Mouse (Mus musculus): ENCODE results near the gene Parvb.
"Not testable (repeated sequence)": the region's sequence is repeated elsewhere in the genome, so short reads cannot be mapped to it uniquely, and the experiment has no call there.

Gene Parvb

GRCm38 (mm10) chr15:84256864-84257263 is 25.0 kb downstream of the Parvb start:
- DNase-seq (ENCODE audit: low spot score in 2 of 2), result no peak

DNA sequence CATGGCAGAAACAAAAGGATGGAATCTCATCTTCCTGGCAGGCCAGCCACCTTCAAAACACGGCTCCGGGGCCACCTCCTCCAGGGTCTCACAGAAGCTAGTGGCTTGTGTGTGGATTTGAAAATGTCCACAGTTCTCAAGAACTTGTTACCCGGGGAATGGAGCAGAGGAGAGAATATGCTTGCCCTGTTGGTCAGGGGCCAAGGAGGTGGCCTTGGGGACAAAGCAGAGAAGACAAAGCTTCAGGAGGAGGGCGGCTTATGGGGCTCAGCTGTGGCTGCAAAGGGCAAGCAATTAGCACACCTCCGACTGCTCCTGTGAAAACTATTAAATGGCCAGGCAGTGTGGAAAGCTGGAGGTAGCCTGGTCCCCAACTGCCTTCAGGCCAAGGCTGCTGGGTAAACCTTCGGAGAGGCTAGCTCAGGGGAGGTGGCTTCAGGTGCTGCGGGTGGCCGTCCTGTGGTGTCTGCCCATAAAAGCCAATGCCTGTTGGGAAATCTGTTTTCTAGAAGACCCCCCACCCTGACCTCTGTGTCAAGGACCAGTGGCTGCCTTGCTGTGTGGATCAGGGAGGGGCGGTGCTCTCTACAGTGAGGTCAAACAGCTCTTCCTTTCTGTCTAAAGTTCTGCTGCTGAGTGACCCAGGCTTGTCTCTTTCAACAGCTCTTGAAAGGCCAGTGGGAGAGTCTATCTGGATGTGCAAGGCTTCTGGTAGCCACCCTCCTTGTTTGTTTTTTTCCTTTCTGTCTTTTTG is 26.9 kb downstream of the Parvb start:
- DNase-seq (ENCODE audit: low spot score in 2 of 2), result no peak

DNA sequence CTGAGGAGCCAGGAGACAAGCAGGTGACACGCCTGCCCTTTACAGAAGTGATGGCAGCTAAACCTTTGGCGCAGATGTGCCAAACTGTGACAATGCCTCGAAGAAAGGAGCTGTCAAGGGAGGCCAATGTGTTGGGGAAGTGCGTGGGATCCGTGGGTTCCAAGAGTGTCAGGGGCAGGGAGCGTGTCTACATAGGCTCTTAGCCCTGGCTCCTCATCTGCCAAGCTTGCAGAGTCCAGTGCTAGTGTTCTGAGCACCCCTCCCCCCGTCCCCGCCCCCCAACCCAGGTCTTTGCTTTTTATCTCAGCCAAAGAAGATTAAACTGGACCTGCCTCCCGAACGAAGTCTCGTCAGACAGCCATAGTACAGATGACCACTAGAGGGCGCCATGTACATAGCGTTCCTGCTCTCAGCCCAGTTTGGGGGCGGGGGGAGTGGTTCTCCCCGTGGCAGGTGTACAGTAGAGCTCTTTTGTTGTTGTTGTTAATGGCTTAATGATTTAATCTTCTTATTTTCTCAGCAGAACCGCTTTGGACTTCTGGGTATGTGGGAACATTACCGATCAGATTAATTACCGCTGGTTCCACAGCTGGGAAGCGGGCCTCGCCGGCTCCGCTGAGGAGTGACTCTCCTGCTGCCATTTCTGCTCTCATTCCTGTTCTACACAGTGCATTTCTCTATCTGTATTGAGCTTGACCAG is 28.4 kb downstream of the Parvb start:
- DNase-seq (ENCODE audit: low spot score in 2 of 2), result peak; percentile 18 to 78

- DNase-seq (ENCODE audit: low spot score in 2 of 2), result no peak
Observed at GRCm38 (mm10) chr15:84262630-84263029, 30.8 kb downstream of the Parvb start.

DNA sequence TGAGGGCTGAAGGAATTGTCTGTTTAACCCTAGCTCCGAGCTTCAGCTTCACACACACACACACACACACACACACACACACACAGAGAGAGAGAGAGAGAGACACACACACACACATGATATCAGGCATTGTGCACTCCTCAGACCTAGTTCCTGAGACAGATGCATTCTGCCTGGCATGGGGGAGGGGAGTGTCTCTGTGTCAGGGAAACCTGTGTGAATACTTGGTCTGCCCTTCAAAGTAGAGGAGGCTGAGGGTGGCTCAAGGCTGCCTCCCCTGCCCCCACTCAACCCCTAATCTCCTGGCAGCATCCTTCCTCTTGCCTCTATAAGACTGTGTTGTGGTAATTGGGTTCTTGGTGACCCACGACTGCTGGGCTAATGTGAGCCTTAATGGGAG is 31.7 kb downstream of the Parvb start:
- DNase-seq (ENCODE audit: low spot score in 2 of 2), result no peak

- DNase-seq (ENCODE audit: low spot score in 2 of 2), result no peak
Observed at GRCm38 (mm10) chr15:84265141-84265540, 33.3 kb downstream of the Parvb start.

GRCm38 (mm10) chr15:84266290-84266689 is 34.4 kb downstream of the Parvb start:
- no peak for DNase-seq (ENCODE audit: low spot score in 2 of 2)

- DNase-seq (ENCODE audit: low spot score in 2 of 2), result no peak
Observed at GRCm38 (mm10) chr15:84267720-84268260, 35.9 kb downstream of the Parvb start.

DNA sequence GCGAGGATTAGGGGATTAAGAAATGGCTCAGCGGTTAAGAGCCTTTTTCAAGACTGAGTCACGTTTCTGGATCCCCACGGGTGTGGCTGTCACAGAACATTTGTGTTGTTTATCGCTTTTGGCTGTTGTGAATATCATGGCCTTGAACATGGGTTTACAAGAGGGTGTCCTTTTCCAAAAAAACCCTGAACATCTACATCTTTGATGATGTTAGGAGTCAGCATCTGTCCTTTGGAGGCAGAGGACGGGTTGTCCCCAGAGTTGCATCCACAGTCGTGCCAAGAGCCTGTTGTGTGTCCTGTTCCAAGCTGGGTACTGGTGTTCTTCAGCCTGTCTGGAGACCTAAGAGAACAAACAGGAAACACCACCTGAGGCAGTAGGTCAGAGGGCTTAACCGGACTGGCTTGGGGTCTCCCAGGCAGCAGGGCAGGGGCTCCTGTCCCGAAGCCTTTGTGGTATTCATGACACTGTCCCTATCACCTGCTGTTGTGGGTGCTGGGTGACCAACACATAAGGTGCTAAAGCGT is 37.3 kb downstream of the Parvb start:
- DNase-seq (ENCODE audit: low spot score in 2 of 2), result no peak

DNA sequence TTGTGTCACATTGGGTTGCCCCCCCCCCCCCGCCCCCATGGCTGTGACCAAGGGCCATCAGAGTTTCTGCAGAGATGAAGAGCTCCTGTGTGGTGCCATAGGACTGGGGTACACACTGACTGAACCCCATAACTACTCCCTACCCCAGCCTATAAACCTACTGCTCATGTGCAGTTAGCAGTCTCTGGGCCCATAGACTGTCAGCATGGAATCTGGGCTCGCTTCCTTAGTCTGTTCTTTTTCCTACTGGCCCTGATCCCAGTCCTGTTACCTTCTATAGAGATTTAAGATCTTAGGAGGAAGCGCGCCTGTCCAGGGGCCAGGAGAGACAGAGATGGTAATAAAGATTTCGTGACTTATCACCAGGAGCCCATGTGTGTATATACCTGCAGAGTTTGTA is 38.2 kb downstream of the Parvb start:
- DNase-seq (ENCODE audit: low spot score in 2 of 2), result no peak

GRCm38 (mm10) chr15:84270463-84270862 is 38.6 kb downstream of the Parvb start:
- no peak for DNase-seq (ENCODE audit: low spot score in 2 of 2)

- no peak for DNase-seq (ENCODE audit: low spot score in 2 of 2)
Observed at GRCm38 (mm10) chr15:84276066-84276465, 44.2 kb downstream of the Parvb start.

GRCm38 (mm10) chr15:84278091-84278490 is 46.2 kb downstream of the Parvb start:
- no peak for DNase-seq (ENCODE audit: low spot score in 2 of 2)

- DNase-seq (ENCODE audit: low spot score in 2 of 2), result no peak
Observed at GRCm38 (mm10) chr15:84278656-84279055, 46.8 kb downstream of the Parvb start.

DNA sequence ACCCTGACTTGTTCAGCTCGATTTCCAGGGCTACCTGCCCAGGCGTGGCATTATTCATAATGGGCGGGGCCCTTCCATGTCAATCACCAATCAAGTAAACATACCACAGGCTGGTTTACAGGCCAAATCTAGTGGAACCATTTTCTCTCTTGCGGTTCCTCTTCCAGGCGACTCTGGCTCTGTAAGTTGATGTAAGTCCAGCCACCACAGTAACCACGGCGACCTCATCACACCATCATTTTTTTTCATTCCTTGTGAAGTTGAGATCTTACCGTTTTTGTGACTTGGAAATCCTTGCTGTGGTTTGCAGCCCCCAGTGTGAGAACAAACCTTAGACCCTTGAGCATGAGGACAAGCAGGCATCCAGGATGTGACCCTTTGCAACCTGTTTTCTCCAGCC is 48.5 kb downstream of the Parvb start:
- no peak for DNase-seq (ENCODE audit: low spot score in 2 of 2)

DNA sequence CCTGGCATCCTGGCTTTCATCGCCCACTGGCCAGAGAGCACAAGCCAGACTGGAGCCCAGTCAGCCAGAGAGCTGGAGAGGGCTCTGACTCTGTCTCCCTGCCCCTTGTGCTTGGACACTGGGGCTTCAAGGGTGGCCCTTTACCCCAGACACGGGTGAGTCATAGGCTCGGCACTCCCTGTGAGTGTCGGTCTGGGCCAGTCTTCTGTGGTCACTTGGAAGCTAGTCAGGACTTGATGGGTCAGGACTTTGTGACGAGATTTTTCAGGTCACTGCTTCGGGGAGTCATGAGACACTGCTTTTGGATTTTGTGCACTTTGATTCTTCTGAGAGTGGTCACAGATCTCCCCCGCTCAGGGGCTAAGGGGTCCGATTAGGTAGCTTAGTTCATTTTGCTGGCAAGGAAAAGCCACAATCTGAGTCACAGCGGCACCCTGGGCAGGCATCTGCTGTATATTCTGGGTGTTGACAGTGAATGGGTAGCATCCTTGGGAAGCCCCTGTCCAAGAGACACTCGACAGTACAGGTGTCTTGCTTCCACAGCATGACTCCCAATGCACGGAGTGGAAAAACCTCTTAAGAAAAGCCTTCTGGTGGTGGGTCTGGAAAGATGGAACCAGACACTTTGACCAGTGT is 49.0 kb downstream of the Parvb start:
- no peak for DNase-seq (ENCODE audit: low spot score in 2 of 2)

DNA sequence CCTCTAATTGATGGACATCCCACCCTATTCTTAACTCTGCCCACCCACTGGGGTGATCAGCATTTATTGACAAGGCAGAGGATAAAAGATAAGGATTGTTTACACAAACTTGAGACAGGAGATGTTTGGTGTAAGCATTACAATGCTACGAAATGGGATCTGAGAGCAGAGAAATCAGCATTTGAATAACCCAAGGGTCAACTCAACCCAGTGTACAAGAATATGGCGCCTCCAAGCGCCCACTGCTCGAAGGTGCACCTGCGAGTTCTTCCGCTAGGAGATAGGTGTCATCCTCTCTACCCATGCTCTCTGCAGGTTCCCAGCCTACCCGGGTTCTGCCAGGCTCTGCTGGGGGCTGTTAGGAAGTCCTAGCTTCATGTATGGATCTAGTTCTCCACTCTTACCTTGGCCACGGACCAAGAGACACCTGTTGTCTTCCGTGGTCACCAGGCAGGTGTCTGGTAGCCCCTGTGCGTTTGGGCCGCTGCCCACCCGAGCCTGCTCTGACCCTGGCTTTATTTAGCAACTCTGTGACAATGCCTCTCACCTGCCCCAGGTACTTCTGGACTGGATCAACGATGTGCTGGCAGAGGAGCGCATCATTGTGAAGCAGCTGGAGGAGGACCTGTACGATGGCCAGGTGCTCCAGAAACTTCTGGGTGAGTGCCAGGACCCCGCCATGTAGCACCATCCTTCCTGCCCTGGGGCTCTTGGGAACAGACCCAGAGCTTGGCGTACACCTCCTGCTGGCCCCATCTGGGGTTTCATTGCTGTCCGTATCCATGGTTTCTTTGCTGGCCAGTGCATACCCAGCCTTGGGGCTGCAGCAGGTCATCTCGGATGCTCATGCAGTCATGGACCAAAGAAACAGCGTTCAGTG is 50.6 kb downstream of the Parvb start:
- DNase-seq (ENCODE audit: low spot score in 2 of 2), result no peak

DNA sequence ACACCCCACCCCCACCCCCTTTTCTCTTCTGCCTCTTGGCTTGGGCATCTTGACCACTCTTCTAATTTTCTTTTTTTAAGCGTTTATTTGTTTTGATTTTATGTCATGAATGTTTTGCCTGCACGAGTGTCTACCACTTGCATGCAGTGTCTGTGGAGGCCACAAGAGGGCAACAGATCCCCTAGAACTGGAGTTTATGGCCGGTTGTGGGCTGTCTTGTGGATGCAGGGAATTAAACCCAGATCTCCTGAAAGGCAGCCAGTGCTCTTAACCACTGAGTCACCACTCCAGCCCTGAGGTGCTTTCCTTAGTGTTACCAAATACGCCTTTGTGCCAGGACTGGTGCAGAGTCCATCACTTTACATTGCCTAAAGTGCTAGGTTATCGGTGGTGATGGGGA is 52.2 kb downstream of the Parvb start:
- peak in 1 of 2 experiments; percentile 38 for DNase-seq (ENCODE audit: low spot score in 2 of 2)

DNA sequence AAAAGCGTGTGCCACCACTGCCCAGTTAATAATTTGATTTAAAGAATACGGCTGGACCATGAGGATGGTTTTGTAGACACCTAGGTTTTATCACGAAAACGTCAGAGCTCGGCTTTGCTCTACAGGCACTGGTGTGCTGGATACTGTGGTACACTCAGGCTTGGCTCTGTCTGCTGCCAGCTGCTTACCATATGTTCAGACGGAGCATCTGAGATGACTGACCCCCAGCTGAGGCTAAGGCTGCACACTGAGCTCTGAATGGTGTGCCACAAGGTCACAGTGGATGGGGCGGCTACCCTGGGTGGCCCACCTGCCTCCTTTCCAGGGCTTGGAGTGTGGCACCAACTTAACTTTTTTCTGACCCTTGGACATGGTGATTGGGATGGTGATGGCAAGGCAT is 53.6 kb downstream of the Parvb start:
- no peak for DNase-seq (ENCODE audit: low spot score in 2 of 2)

- not testable (repeated sequence) for DNase-seq (ENCODE audit: low spot score in 2 of 2)
Observed at GRCm38 (mm10) chr15:84288953-84289352, 57.1 kb downstream of the Parvb start.

- no peak for DNase-seq (ENCODE audit: low spot score in 2 of 2)
Observed at GRCm38 (mm10) chr15:84291097-84291496, 59.3 kb downstream of the Parvb start.

All from left cerebral cortex, adult 9 months (tissue).